Mouse (Mus musculus) right cerebral cortex, postnatal 25 days (tissue): ENCODE data around the gene Kcnj8.
"Not testable (repeated sequence)": the region's sequence is repeated elsewhere in the genome, so short reads cannot be mapped to it uniquely, and the experiment has no call there.

ENCODE experiments used
- DNase-seq: peaks from one replicate; pipeline ENCODE4 v3.0.0; 2022

Kcnj8 gene

GRCm38 (mm10) chr6:142548377-142548776 lies 23.0 kb downstream of the Kcnj8 start:
- no peak for DNase-seq

GRCm38 (mm10) chr6:142545132-142545531 lies 26.3 kb downstream of the Kcnj8 start:
- no peak for DNase-seq

GRCm38 (mm10) chr6:142543648-142544047 lies 27.8 kb downstream of the Kcnj8 start:
- no peak for DNase-seq

GRCm38 (mm10) chr6:142542800-142543175 lies 28.6 kb downstream of the Kcnj8 start:
- DNase-seq, result no peak

GRCm38 (mm10) chr6:142542082-142542799 lies 29.2 kb downstream of the Kcnj8 start:
- no peak for DNase-seq

GRCm38 (mm10) chr6:142540561-142541160 lies 30.8 kb downstream of the Kcnj8 start:
- DNase-seq, result no peak

- no peak for DNase-seq
Measured at GRCm38 (mm10) chr6:142540131-142540530, 31.3 kb downstream of the Kcnj8 start.

GRCm38 (mm10) chr6:142538503-142538902 lies 32.9 kb downstream of the Kcnj8 start:
- no peak for DNase-seq

GRCm38 (mm10) chr6:142533412-142533811 lies 38.0 kb downstream of the Kcnj8 start:
- DNase-seq, result no peak

- DNase-seq, result no peak
Measured at GRCm38 (mm10) chr6:142532686-142533085, 38.7 kb downstream of the Kcnj8 start.

- DNase-seq, result no peak
Measured at GRCm38 (mm10) chr6:142532141-142532540, 39.3 kb downstream of the Kcnj8 start.

GRCm38 (mm10) chr6:142530378-142530777 lies 41.0 kb downstream of the Kcnj8 start:
- no peak for DNase-seq

- no peak for DNase-seq
Measured at GRCm38 (mm10) chr6:142529680-142530079, 41.7 kb downstream of the Kcnj8 start.

GRCm38 (mm10) chr6:142527931-142528562 lies 43.4 kb downstream of the Kcnj8 start:
- no peak for DNase-seq

GRCm38 (mm10) chr6:142524635-142525308 lies 46.6 kb downstream of the Kcnj8 start:
- peak; percentile 31 for DNase-seq

GRCm38 (mm10) chr6:142521591-142522110 lies 49.8 kb downstream of the Kcnj8 start:
- no peak for DNase-seq

- DNase-seq, result no peak
Measured at GRCm38 (mm10) chr6:142519110-142519509, 52.3 kb downstream of the Kcnj8 start.

- not testable (repeated sequence) for DNase-seq
Measured at GRCm38 (mm10) chr6:142515379-142515778, 56.0 kb downstream of the Kcnj8 start.

- peak; percentile 69 for DNase-seq
Measured at GRCm38 (mm10) chr6:142514912-142515311, 56.5 kb downstream of the Kcnj8 start.
